Comparison of ENCODE assay signal across 8 mouse cellular contexts in genomic region chr16:38482780-38483562, GRCm38 (mm10). TPM values are rescaled to one million over a fixed set of nuclear protein-coding genes. Genes with fewer than 3 reads are reported as not detected.
A peak's percentile ranks its signal among the peaks of the same experiment; 100 is the strongest.
DNase-seq lines count a peak whose midpoint lies in the region; ATAC-seq and TF ChIP-seq lines count a peak whose summit lies in the region.

No protein-coding gene starts in this region.

- 0 out of 2 replicates have a peak overlapping the region, but pooled peaks have one; percentile 13 for H3K9ac ChIP-seq in intestine, embryonic 15.5 days
- peak overlapping the region; percentile 55 for H3K9ac ChIP-seq in neural tube, embryonic 13.5 days

- peak; percentile 20 for DNase-seq in ovary, postnatal 36 days (ENCODE audit: low spot score)
- no peak for DNase-seq in ovary, adult 18-20 months (ENCODE audit: low spot score)
- DNase-seq in brain, embryonic 14.5 days (ENCODE audit: low read depth), result peak; percentile 74
- DNase-seq in gastrocnemius, postnatal 10 days, result peak; percentile 38
- DNase-seq in lung, adult 18-20 months, result peak; percentile 30 to 32
- no peak for DNase-seq in layer of hippocampus, adult 9-11 months

- no peak overlapping the region for H3K27ac ChIP-seq in intestine, embryonic 15.5 days
- no peak overlapping the region for H3K27ac ChIP-seq in neural tube, embryonic 13.5 days (replicated peaks)

- peaks cover 6% of the 10 kb centered on the region; the same call in 1 of the 2 replicates for H3K4me1 ChIP-seq in intestine, embryonic 15.5 days (replicated peaks)
- H3K4me1 ChIP-seq in neural tube, embryonic 13.5 days (replicated peaks), result peaks cover 7% of the 10 kb centered on the region

- TF ChIP-seq POLR2A in brain, embryonic 14.5 days (IDR thresholded peaks at IDR 0.05; ENCODE audit: borderline replicate concordance, extremely low read depth, insufficient read depth, insufficient read length, poor library complexity, severe bottlenecking), result no peak

- peak; percentile 52 for ATAC-seq in intestine, embryonic 15.5 days
- ATAC-seq in neural tube, embryonic 13.5 days (ENCODE audit: low read depth), result peak; percentile 32; the same call in 1 of the 2 replicates

- H3K36me3 ChIP-seq in intestine, embryonic 15.5 days, result no peaks in the 10 kb centered on the region
- no peaks in the 10 kb centered on the region for H3K36me3 ChIP-seq in neural tube, embryonic 13.5 days

- H3K4me3 ChIP-seq in intestine, embryonic 15.5 days (replicated peaks), result peak overlapping the region; percentile 34
- H3K4me3 ChIP-seq in neural tube, embryonic 13.5 days, result peak overlapping the region; percentile 35

- peak; percentile 27; the same call in 1 of the 2 replicates for TF ChIP-seq CTCF in brain, embryonic 14.5 days (IDR thresholded peaks at IDR 0.05; ENCODE audit: borderline replicate concordance, extremely low read depth, insufficient read depth, insufficient read length)

- H3K9me3 ChIP-seq in intestine, embryonic 15.5 days, result no peaks in the 10 kb centered on the region
- no peaks in the 10 kb centered on the region for H3K9me3 ChIP-seq in neural tube, embryonic 13.5 days

- peaks cover 10% of the 10 kb centered on the region; the same call in 1 of the 2 replicates for H3K27me3 ChIP-seq in intestine, embryonic 15.5 days (replicated peaks)
- peaks cover 31% of the 10 kb centered on the region for H3K27me3 ChIP-seq in neural tube, embryonic 13.5 days

- peak overlapping the region; percentile 80 for H3K4me2 ChIP-seq in intestine, embryonic 15.5 days (replicated peaks)
- H3K4me2 ChIP-seq in neural tube, embryonic 13.5 days, result peak overlapping the region; percentile 56

- 17% methylated on average over 32 of the region's 32 CpGs for WGBS in intestine, embryonic 15.5 days
- 16% methylated on average over 32 of the region's 32 CpGs for WGBS in neural tube, embryonic 13.5 days

RNA-seq across cellular contexts. Expression of gene Cd80, which starts 27.6 kb away (rescaled TPM):
- 0.32 and 0.33 TPM in 2 replicates for polyA plus RNA-seq in brain, embryonic 14.5 days (2012; rRNA removed)
- under 1 TPM; 0.23 to 0.36 TPM for total RNA-seq in gastrocnemius, postnatal 10 days (2021)
- 0.18 and 0.21 TPM in 2 replicates for polyA plus RNA-seq in intestine, embryonic 15.5 days (2015; fragmentation: Nextera tagmentation; extraction: Ambion mirVana)
- polyA plus RNA-seq in neural tube, embryonic 13.5 days (2015; fragmentation: Nextera tagmentation; extraction: Ambion mirVana), result 0.46 and 0.56 TPM in 2 replicates

RNA-seq across cellular contexts. Expression of gene Adprh, which starts 30.5 kb away (rescaled TPM):
- polyA plus RNA-seq in brain, embryonic 14.5 days (2012; rRNA removed), result 73.8 and 77.3 TPM in 2 replicates
- 10 to 100 TPM; 32.4 to 33.1 TPM for total RNA-seq in gastrocnemius, postnatal 10 days (2021)
- 83.4 and 84.7 TPM in 2 replicates for polyA plus RNA-seq in intestine, embryonic 15.5 days (2015; fragmentation: Nextera tagmentation; extraction: Ambion mirVana)
- polyA plus RNA-seq in neural tube, embryonic 13.5 days (2015; fragmentation: Nextera tagmentation; extraction: Ambion mirVana), result 148 and 149 TPM in 2 replicates

RNA-seq across cellular contexts. Expression of gene Timmdc1, which starts 39.5 kb away (rescaled TPM):
- 18.5 and 19.1 TPM in 2 replicates for polyA plus RNA-seq in brain, embryonic 14.5 days (2012; rRNA removed)
- 10 to 100 TPM; 34.8 to 41.2 TPM for total RNA-seq in gastrocnemius, postnatal 10 days (2021)
- 25.6 and 26.6 TPM in 2 replicates for polyA plus RNA-seq in intestine, embryonic 15.5 days (2015; fragmentation: Nextera tagmentation; extraction: Ambion mirVana)
- polyA plus RNA-seq in neural tube, embryonic 13.5 days (2015; fragmentation: Nextera tagmentation; extraction: Ambion mirVana), result 39.6 and 39.9 TPM in 2 replicates

RNA-seq across cellular contexts. Expression of gene Pla1a, which starts 50.0 kb away (rescaled TPM):
- polyA plus RNA-seq in brain, embryonic 14.5 days (2012; rRNA removed), result 0.25 and 0.37 TPM in 2 replicates
- 1 to 10 TPM; 1.4 to 1.6 TPM for total RNA-seq in gastrocnemius, postnatal 10 days (2021)
- 1.3 and 1.7 TPM in 2 replicates for polyA plus RNA-seq in intestine, embryonic 15.5 days (2015; fragmentation: Nextera tagmentation; extraction: Ambion mirVana)
- polyA plus RNA-seq in neural tube, embryonic 13.5 days (2015; fragmentation: Nextera tagmentation; extraction: Ambion mirVana), result 0.48 and 0.75 TPM in 2 replicates

Comparison
In these comparisons a context has a peak if more than half of its experiments do, and no peak if none do; other contexts are left out.
1. DNase-seq: peak in ovary, postnatal 36 days (single experiment), brain, embryonic 14.5 days (single experiment), gastrocnemius, postnatal 10 days (single experiment) and lung, adult 18-20 months (2 of 2); none in ovary, adult 18-20 months (single experiment) and layer of hippocampus, adult 9-11 months (single experiment).